Mouse (Mus musculus) heart, embryonic 10.5 days (tissue): ENCODE data around the gene Cdc25a. TPM values are rescaled to one million over a fixed set of nuclear protein-coding genes. Genes with fewer than 3 reads are reported as not detected.

ENCODE experiments used
- DNase-seq: peaks from one replicate; pipeline ENCODE4 v3.0.0-alpha.2; 2017; ENCODE audit warnings: low spot score
- H3K27ac ChIP-seq: fragments of 300-500 bp; sonication (generic); 2 replicates; pipeline ENCODE4 v1.5.1; 2016; ENCODE audit warnings: mild to moderate bottlenecking
- H3K27me3 ChIP-seq: fragments of 300-500 bp; sonication (generic); 2 replicates; pipeline ENCODE4 v1.6.1; 2016; ENCODE audit warnings: mild to moderate bottlenecking; ENCODE audit not compliant: poor library complexity, insufficient read depth, severe bottlenecking
- H3K36me3 ChIP-seq: fragments of 300-500 bp; sonication (generic); 2 replicates; pipeline ENCODE4 v1.6.1; 2016; ENCODE audit warnings: mild to moderate bottlenecking, moderate library complexity
- H3K4me1 ChIP-seq: fragments of 300-500 bp; sonication (generic); 2 replicates; pipeline ENCODE4 v1.6.1; 2016; ENCODE audit warnings: mild to moderate bottlenecking
- H3K4me3 ChIP-seq: fragments of 300-500 bp; sonication (generic); 2 replicates; pipeline ENCODE4 v1.5.1; 2016; ENCODE audit warnings: mild to moderate bottlenecking, moderate library complexity
- H3K9me3 ChIP-seq: fragments of 300-500 bp; sonication (generic); 2 replicates; pipeline ENCODE4 v1.6.1; 2016; ENCODE audit warnings: mild to moderate bottlenecking, moderate library complexity
- WGBS: fragments of 180-500 bp; shearing (Covaris S2); methylation state at CpG from one replicate; pipeline ENCODE4 v1.1.7; 2016; 5-methylcytosine and 5-hydroxymethylcytosine counted together
- polyA plus RNA-seq: library from polyadenylated mRNA; unstranded; fragments of >200 nt; fragmentation: Nextera tagmentation; extraction: Ambion mirVana; gene quantifications from 2 replicates; pipeline ENCODE4 v1.2.1, GENCODE M21; 2016

The Cdc25a gene
- polyA plus RNA-seq, 1 experiment from 2014 or later = 37.8 TPM

DNA sequence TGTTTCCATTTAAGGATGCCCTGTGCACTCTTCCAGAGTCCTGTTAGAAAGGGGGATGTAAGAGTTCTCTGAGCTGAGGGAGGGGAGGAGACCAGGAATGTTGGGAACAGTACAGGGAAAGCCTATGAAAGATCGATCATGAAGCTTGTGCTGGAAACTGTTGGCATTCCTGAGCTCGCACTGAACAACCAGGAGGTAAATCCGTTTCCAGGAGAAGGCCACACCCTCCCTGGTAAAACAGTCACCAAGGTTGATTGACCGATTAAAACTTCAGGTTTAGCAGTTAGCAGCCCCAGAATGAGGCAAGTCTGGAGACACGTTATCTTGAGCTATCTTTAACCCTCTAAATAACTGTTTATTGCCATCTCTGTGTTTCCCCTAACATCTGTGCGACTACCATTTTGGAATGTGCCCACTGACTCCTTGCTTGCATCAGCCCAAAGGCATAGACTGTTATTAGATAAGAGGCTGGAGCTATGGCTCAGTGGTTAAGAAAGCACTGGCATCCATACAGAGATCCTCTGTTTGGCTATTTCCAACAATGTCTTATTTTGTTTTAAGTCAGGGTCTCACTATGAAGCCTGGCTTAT lies 4.3 kb upstream of the Cdc25a start:
- Histone ChIP-seq H3K4me1 (peaks cover 8% of the 10 kb centered on the region), H3K4me3 (no peak overlapping the region), H3K36me3 (no peaks in the 10 kb centered on the region), H3K27ac (peak overlapping the region; percentile 52; the same call in 1 of the 2 replicates), H3K27me3 (no peaks in the 10 kb centered on the region), H3K9me3 (no peaks in the 10 kb centered on the region)
- no peak for DNase-seq
- 34% methylated on average over 6 of the region's 6 CpGs for WGBS

DNA sequence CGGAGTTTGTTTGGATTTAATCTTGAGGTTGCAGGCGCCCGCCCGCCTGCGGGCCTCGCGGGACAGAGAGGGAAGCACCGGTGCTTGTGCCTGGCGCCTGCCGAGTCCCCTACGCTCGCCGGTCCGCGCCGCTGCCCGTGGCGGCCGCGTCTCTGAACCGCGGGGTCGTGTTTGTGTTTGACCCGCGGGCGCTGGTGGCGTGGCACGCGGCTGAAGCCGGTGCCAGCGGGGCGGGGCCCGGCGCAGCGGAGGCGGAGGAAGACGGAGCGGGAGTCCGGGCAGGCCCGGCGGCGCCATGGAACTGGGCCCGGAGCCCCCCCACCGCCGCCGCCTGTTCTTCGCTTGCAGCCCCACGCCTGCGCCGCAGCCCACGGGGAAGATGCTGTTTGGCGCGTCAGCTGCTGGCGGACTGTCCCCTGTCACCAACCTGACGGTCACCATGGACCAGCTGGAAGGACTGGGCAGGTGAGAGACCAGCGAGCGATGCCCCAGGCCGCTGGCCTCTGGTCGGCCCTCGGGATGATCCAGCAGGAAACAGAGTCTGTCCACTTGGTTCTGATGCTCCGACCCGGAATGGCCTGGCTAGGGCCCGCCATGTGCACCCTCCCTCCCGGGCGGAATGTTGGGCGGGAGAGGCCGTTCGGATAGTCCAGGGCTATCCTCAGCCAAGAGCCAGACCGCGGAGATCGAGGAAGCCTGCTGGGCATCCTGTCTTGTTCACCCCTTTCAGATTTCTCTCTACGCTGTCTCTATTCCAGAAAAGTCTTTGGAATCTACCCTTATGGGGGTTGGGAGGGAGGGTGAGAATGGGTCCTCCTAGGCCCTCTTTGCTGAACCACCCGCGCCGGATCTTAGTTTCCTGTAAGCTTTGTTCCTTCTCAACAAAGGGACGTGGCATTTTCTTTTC lies 569 bp downstream of the Cdc25a start:
- under 1% methylated on average over 76 of the region's 76 CpGs for WGBS
- peaks cover 36% of the 10 kb centered on the region for H3K36me3 ChIP-seq
- peak overlapping the region; percentile 100 for H3K4me3 ChIP-seq
- peaks cover 12% of the 10 kb centered on the region for H3K4me1 ChIP-seq
- H3K27me3 ChIP-seq = no peaks in the 10 kb centered on the region
- H3K27ac ChIP-seq = peak overlapping the region; percentile 97
- no peaks in the 10 kb centered on the region for H3K9me3 ChIP-seq
- DNase-seq = peak; percentile 86

DNA sequence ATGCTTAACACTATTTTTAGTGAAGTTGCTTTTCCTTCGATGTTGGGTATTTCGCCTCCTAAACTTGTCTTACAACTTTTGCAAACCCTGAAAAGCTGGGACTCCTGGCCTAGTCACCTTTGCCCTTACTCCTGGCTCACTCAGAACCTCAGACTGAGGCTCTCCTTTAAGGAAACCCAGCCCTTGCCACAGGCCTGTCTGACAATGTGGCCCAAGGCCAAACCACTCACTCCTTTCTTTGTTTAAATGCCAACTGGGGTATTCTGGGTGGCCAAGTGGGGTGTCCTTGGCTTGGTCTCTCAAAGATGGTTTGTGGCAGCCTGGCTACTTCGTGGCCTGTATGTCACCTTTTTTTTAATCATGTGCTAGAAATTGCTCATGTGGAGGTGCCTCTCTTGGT lies 1.4 kb downstream of the Cdc25a start:
- Histone ChIP-seq H3K4me3 (peak overlapping the region; percentile 100), H3K27me3 (no peaks in the 10 kb centered on the region), H3K36me3 (peaks cover 44% of the 10 kb centered on the region), H3K27ac (peak overlapping the region; percentile 97), H3K4me1 (peaks cover 8% of the 10 kb centered on the region; the same call in 1 of the 2 replicates), H3K9me3 (no peaks in the 10 kb centered on the region)
- 6% methylated on average over 3 of the region's 3 CpGs for WGBS
- no peak for DNase-seq

DNA sequence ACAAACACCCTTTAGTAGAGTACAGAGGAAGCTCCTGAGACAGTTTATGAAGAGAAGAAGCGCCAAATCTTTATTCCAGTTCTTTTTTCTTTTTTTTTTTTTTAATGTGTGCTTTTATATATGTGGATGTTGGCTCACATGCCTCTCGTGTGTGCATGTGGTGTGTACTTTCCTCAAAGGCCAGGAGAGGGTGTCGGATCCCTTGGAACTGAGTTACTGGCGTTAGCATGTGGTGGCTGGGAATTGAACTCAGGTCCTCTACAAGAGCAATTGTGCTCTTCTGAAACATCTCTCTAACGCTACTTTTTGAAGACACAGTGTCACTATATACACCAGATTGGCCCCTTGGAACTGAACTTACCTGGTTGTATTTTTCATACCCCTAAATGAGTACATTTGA lies 2.3 kb downstream of the Cdc25a start:
- Histone ChIP-seq H3K4me3 (peak overlapping the region; percentile 100), H3K36me3 (peaks cover 53% of the 10 kb centered on the region), H3K27ac (peak overlapping the region; percentile 97; the same call in 1 of the 2 replicates), H3K27me3 (no peaks in the 10 kb centered on the region), H3K4me1 (peaks cover 8% of the 10 kb centered on the region; the same call in 1 of the 2 replicates), H3K9me3 (no peaks in the 10 kb centered on the region)
- DNase-seq = no peak
- WGBS = 83% methylated on average over 5 of the region's 5 CpGs

DNA sequence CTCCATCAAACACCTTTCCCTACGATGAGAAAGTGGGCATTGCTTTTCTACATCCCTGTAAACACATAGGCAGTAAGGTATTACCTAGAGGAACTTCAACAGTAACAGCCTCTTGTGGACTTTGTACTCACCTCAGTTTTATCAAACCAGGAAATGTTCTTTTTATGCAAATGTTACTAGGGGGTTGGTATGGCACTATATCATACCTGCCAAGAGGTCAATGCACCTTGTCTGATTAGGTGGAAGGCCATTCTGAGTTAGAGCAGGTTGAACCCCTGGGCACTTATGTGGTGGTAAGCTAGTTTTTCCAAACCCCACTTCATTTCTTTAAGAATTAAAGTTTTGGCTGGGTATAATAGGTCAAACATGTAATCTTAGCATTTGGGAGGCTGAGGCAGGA lies 3.9 kb downstream of the Cdc25a start:
- Histone ChIP-seq H3K36me3 (peaks cover 69% of the 10 kb centered on the region), H3K27me3 (no peaks in the 10 kb centered on the region), H3K4me1 (peaks cover 8% of the 10 kb centered on the region; the same call in 1 of the 2 replicates), H3K27ac (no peak overlapping the region), H3K4me3 (no peak overlapping the region), H3K9me3 (no peaks in the 10 kb centered on the region)
- 90% methylated on average over 1 of the region's 1 CpGs for WGBS
- DNase-seq = no peak

DNA sequence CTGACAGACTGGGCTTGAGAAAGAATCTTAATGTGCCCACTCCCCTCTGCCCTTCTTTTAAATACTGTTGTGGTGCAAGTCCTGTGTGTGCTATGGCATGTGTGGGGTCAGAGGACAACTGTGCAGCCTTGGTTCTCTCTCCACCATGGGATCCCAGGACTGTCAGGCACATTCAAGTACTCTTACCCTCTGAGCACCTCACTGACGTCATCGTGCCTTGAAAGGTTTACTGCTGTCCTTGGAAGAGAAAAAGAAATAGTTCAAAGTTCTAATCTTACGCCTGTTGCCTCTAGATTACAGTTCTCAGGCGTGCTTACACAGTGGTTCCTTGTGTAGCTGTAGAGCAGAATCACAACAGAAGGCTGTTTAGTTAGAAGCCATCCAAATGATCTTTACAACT lies 10.9 kb downstream of the Cdc25a start:
- Histone ChIP-seq H3K4me1 (no peaks in the 10 kb centered on the region), H3K4me3 (no peak overlapping the region), H3K36me3 (peaks cover 100% of the 10 kb centered on the region), H3K9me3 (no peaks in the 10 kb centered on the region), H3K27me3 (no peaks in the 10 kb centered on the region), H3K27ac (no peak overlapping the region)
- 65% methylated on average over 4 of the region's 4 CpGs for WGBS
- DNase-seq = no peak

DNA sequence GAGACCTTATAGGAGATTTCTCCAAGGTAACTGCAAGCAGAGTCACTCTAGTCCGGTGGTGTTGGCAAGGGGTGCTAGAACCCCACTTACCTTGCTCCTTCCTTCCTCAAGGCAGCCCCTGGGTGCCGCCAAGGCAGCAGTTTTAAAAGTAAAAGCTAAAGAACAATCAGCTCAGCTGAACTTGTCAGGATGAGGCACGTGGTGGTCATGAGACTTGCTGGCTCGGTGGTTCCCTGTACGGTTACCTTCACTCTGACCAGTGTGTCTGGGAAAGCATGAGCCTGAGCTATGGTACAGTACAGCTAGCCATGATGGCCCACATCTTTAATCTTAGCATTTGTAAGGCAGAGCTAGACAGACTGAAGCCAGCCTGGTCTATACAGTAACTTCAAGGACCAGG lies 11.9 kb downstream of the Cdc25a start:
- Histone ChIP-seq H3K4me1 (no peaks in the 10 kb centered on the region), H3K27ac (no peak overlapping the region), H3K36me3 (peaks cover 100% of the 10 kb centered on the region), H3K9me3 (no peaks in the 10 kb centered on the region), H3K27me3 (no peaks in the 10 kb centered on the region), H3K4me3 (no peak overlapping the region)
- WGBS = 96% methylated on average over 5 of the region's 5 CpGs
- no peak for DNase-seq

DNA sequence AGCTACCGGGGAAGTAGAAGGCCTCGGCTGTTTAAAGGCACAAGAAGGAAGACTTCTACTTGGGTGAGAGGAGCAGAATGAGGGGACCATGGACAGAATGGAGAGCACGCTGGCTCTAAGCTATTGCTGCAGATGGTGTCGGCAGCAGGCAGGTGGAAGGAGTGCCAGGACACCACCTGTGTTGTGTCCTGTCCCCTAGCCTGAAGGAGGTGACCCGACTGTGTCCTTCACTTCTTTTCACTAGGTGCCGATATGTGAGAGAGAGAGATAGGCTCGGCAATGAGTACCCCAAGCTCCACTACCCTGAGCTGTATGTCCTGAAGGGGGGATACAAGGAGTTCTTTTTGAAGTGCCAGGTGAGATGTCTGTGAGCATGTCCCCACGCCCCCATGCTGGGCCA lies 16.1 kb downstream of the Cdc25a start:
- H3K36me3 ChIP-seq = peaks cover 90% of the 10 kb centered on the region
- no peaks in the 10 kb centered on the region for H3K9me3 ChIP-seq
- peaks cover 10% of the 10 kb centered on the region for H3K4me1 ChIP-seq
- no peak for DNase-seq
- H3K27me3 ChIP-seq = no peaks in the 10 kb centered on the region
- H3K4me3 ChIP-seq = no peak overlapping the region
- H3K27ac ChIP-seq = no peak overlapping the region
- WGBS = 86% methylated on average over 8 of the region's 8 CpGs

DNA sequence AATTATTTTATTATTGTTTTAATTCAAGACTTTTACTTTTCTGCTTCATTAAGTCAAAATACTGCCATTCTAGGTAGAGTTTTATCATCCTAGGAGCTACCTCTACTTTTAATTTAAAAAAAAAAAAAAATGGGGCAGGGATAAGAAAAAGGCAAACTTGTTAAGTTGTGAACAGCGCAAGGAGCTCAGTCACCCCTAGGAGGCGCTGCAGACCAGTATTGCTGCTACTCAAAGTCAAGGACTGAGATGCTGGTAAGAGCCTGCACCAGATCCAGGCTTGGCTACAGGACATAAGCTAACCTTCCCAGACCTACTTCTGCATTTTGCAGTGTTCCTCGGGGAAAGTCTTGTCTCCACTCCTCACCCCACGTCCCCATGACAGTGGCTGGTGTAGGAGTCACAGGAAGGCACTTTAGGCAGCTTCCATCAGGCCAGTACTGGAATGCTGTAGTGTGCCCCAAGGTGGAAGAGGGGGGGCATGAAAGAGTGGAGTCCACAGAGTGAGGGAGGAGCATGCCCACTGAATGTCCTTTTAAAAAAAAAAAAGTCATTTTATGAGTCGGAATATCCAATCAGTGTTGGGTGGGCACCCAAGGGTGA lies 17.4 kb downstream of the Cdc25a start:
- H3K27me3 ChIP-seq = no peaks in the 10 kb centered on the region
- WGBS = 69% methylated on average over 5 of the region's 5 CpGs
- H3K27ac ChIP-seq = no peak overlapping the region
- H3K4me1 ChIP-seq = peaks cover 10% of the 10 kb centered on the region
- peaks cover 77% of the 10 kb centered on the region for H3K36me3 ChIP-seq
- no peaks in the 10 kb centered on the region for H3K9me3 ChIP-seq
- DNase-seq = no peak
- no peak overlapping the region for H3K4me3 ChIP-seq

DNA sequence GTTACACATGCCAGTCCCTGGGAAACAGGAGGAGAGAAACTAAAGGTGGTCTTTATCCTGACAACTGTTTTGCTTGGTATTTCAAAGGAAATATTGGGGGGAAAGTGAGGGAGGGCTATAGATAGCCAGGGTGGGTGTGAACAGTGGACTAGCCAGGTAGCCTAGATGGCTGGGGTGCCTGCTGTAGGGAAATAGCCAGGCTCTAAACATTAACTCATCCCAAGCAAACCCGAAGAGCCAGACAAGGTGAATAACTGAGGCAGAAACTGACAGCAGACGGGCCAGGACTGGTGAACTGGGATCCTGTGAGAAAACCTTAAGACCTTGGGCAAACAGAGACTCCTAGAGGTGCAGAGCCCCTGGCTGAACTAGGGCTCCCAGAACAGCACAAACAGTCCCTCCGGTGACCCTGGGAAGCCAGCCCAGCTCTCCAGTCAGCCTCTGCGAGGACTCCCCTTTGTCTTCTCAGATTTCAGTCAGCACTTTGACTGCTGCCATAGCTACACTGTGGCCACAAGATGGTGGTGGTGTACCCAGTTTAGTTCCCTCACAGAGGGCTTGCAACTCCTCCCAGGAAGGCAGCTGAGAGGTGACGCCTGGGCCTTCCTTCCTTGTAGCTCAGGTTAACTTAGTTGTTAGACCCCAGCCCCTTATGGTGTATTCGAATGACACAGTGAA lies 19.2 kb downstream of the Cdc25a start:
- peaks cover 13% of the 10 kb centered on the region for H3K4me1 ChIP-seq
- no peaks in the 10 kb centered on the region for H3K27me3 ChIP-seq
- peak; percentile 89 for DNase-seq
- peak overlapping the region; percentile 76 for H3K27ac ChIP-seq
- no peak overlapping the region for H3K4me3 ChIP-seq
- no peaks in the 10 kb centered on the region for H3K9me3 ChIP-seq
- peaks cover 59% of the 10 kb centered on the region for H3K36me3 ChIP-seq
- 36% methylated on average over 6 of the region's 6 CpGs for WGBS

DNA sequence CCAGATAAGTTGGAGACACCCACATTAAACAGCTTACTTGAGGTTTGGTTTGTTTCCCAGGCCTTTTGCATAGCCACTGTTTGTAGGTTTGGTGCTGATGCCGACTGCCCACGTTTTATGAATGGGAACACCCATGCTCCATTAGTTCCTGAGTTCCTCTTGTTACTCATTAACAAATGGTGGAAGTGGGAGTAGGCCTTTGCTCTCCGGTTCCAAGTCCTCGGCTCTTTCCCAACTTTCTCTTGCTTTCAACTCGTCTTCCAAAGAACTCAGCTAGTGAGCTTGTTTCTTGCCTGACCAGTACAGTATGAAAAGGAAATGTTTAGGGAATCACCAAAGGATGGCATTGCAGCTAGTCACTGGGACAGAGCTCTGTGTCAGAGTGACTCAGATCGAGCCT lies 20.2 kb downstream of the Cdc25a start:
- no peak for DNase-seq
- H3K4me3 ChIP-seq = no peak overlapping the region
- H3K36me3 ChIP-seq = peaks cover 49% of the 10 kb centered on the region
- no peaks in the 10 kb centered on the region for H3K9me3 ChIP-seq
- peaks cover 21% of the 10 kb centered on the region for H3K4me1 ChIP-seq
- H3K27ac ChIP-seq = no peak overlapping the region
- H3K27me3 ChIP-seq = no peaks in the 10 kb centered on the region
- 82% methylated on average over 6 of the region's 6 CpGs for WGBS

DNA sequence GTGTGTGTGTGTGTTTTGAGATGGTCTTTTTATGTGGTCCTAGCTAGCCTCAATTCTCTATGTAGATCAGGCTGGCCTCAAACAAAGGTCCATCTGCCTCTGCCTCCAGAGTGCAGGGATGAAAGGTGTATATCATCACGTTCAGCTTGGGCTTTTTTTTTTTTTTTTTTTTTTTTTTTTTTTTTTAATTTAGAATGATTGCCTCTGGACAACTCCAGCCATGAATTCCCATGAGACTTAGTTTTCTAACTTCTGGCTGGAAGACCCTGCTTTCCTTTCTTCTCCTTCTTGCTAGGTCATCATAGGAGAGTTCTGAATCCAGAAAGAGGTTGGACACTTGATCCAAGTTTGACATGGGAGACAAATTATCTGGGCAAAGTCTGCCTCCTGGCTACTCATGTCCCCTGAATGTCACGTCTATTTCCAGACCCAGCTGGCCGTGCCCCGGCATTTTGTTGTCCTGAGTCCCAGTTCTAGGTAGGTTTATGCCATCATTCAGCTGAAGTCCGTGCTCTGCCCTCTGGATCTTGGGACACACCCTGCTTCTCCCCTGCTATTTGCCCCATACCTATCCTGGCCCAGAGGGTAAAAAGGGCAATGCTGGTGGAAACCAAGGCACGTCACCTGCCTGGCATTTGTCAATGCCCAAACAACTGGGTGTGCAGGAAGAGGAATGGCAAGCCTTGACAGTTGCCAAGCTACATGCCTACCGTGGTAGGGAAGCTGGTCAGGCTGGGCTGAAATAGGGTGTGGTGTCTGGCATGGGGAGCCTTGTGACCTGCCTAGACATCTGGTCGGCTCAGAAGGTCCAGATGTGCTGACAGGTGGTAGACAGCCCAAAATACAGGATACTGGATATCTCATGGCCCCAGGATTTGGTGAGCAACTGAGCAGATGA lies 21.1 kb downstream of the Cdc25a start:
- Histone ChIP-seq H3K27me3 (no peaks in the 10 kb centered on the region), H3K9me3 (no peaks in the 10 kb centered on the region), H3K4me1 (peaks cover 23% of the 10 kb centered on the region), H3K27ac (no peak overlapping the region), H3K36me3 (peaks cover 40% of the 10 kb centered on the region), H3K4me3 (no peak overlapping the region)
- 76% methylated on average over 8 of the region's 8 CpGs for WGBS
- DNase-seq = no peak
